Mouse (Mus musculus) liver, embryonic 14.5 days (tissue): Measurements from ENCODE around the gene Acot8.

ENCODE experiments used
- CTCF ChIP-seq: IDR thresholded peaks from 2 replicates; pipeline ENCODE4 v1.5.1; 2016; ENCODE audit warnings: antibody characterized with exemption, low read depth, control low read depth
- EP300 ChIP-seq: IDR thresholded peaks from 2 replicates; pipeline ENCODE4 v1.6.1; 2016; ENCODE audit warnings: antibody characterized with exemption, low read depth

- no peak for TF ChIP-seq CTCF
- no peak for TF ChIP-seq EP300
These were observed 58.0 kb downstream of the Acot8 start for GRCm38 (mm10) chr2:164746693-164747092.
